Mouse (Mus musculus) monocyte, adult 2 months (primary cell): ENCODE results near the gene Cetn3.

Experiments
- DNase-seq, 2 experiments: peaks; one replicate each; pipeline ENCODE4 v3.0.0; 2022; ENCODE audit warnings: low spot score in 2 of 2, low read depth in 1 of 2

Gene Cetn3

DNA sequence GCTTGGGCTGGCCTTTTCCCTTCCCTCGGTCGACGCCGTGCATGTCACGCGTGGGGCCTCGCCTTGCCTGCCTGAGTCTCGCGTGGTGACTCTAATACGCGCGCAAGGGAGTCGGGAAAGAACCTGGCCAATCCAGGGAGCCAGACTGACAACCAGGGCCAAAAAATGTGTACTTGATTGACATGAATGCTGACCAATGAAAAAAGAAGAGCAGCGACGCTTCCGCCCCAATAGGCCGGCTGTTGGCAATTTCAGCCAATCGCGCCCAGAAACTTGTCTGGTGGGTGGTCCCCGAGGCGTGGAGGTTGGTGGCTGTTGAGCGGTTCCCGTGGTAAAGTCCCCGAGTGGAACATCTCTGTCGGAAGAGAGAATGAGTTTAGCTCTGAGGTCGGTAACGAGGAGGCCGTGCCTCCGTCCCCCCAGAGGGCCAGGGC, at the start of gene Cetn3:
Gene Cetn3 (plus strand): TSS at position 107 of the 434 bp plus-strand sequence.
- DNase-seq = peak; percentile 81 to 90

GRCm38 (mm10) chr13:81736606-81737005, 46.3 kb upstream of the Cetn3 start:
- no peak for DNase-seq

GRCm38 (mm10) chr13:81740898-81741297, 42.0 kb upstream of the Cetn3 start:
- no peak for DNase-seq

GRCm38 (mm10) chr13:81743391-81744091, 39.3 kb upstream of the Cetn3 start:
- DNase-seq = no peak

GRCm38 (mm10) chr13:81744092-81744396, 38.8 kb upstream of the Cetn3 start:
- DNase-seq = no peak

DNA sequence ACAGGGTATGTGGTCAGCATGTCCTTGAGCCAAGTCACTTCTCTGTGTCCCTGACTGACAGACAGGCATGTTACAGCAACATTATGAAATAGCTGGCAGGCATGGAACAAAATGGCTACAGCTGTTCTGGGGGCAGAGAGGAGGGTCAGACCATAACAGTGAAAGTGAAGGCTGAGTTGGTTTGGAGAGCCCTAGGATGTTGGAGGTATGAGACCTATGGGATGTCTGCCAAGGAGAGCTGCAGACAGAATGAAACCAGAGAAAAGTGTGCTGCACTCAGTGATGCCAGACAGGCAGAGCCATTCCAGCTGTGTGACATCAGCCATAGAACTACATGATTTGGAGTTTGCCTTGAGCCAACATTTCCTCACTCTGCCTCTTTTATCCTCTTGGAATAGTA, 28.0 kb upstream of the Cetn3 start:
- no peak for DNase-seq

- no peak for DNase-seq
Measured at GRCm38 (mm10) chr13:81755324-81755723, 27.6 kb upstream of the Cetn3 start.

DNA sequence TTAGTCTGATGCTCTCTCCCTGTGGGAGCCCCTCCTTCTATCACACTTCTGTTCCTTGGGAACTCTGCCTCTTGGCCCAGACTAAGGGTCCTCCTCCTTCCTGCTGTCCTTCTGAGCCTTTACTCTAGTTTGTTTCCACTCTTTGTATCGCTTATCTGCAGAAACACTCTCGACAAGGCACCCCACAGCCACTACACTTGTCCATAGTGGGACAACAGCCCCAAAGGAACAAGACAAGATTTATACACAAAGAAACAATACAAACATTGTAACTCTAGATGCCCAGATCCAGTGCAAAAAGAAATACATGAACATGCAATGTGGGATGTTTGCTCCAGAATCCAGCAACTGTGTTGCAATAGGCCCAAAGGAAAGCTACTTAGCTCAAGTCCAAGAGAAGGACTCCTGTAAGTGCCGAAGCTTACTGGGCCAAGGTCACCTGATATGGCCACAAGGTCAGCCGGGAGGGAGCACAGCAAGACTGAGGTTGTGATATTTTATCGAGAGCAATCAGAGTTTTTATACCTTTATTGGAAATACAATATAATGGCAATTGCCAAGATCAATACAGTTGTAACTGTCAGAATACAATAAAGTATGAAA, 25.7 kb upstream of the Cetn3 start:
- no peak for DNase-seq

DNA sequence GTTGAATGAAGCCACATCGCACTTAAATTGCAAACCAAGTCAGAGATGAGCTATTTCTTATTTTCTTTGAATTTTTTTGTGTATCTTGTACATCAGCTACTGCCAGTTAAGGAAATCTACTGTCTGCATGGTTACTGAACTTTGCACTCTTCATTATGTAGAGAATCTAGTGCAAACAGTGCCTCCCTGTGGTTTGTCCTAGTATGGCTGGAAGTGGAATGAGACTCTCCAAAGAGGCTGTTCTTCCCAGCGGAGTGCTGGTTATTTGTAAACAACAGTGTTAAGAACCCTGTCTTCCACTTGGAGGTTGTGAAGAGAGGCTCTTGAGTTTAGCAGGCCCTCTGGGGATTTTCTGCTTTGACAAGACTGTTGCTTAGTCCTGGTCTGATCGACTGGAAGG, 22.5 kb upstream of the Cetn3 start:
- no peak for DNase-seq

DNA sequence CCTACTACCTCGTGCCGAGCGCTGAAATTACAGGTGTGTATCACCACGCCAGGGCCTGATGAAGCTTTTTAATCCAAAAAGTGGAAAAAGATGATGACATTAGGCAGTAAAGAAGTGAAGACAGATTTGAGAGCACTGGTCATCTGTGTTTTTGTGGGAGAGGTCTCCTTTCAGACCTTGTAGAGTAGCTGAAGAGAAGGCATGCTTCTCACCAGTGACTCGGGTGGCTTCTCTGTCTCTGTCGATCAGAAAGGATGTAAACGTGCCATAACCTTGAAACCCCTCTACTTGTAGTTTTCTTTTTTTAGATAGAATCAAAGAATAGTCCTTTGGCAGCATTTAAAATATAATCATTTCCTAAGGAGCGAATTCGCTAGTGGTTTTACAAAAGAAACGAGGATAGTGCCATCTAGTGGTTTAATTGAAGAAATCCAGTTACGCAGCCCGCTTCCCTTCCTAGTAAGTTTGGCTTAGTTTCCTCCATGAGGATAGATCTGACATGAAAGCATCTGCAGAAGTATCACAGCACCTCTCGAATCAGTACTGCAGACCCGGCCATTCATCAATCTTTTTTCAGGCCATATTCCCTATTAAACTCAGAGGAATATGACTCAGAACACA, 21.2 kb upstream of the Cetn3 start:
- DNase-seq = no peak

DNA sequence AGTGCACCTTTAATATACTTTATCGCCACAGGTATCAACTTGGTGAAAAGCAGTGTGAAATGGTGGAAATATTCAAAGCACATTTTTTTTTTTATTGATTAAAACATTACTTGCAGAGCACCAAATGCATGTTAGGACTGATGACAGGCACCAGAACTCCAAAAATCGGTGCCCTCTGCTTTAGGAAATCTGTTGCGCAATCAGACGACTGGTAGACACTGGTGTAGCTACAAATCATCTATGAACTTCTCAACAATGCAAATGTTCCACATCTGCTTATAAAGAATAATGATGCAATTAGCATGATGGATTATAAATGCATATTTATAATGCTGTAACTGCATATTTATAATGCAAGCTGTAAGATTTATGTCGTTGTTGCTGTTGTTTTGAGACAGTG, 18.7 kb upstream of the Cetn3 start:
- no peak for DNase-seq

GRCm38 (mm10) chr13:81767038-81767659, 15.7 kb upstream of the Cetn3 start:
- peak in 1 of 2 experiments; percentile 29 for DNase-seq

- DNase-seq = no peak
Measured at GRCm38 (mm10) chr13:81776217-81776616, 6.7 kb upstream of the Cetn3 start.

DNA sequence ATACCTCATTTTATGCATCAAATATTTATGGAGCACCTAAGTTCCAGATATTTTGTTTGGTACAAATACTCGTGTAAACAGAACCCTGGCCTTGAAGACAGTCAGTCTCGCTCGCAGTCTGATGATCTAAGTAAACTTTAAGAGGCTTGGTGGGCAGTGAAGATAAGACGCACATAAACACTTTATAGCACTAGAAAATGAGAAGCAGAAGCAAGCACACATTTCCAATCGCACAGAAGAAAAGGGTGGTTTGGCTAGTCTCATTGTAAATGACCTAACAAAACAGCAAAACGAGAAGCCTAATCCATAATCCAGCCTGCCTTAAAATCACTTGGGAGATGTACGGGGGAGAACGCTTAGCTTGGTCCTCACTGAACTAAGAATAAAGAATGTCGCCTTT, 402 bp upstream of the Cetn3 start:
- no peak for DNase-seq

- peak; percentile 91 to 96 for DNase-seq
Measured at GRCm38 (mm10) chr13:81783405-81784342, 797 bp downstream of the Cetn3 start.

GRCm38 (mm10) chr13:81785766-81786480, 3.0 kb downstream of the Cetn3 start:
- DNase-seq = no peak

- DNase-seq = no peak
Measured at GRCm38 (mm10) chr13:81790160-81790559, 7.3 kb downstream of the Cetn3 start.

DNA sequence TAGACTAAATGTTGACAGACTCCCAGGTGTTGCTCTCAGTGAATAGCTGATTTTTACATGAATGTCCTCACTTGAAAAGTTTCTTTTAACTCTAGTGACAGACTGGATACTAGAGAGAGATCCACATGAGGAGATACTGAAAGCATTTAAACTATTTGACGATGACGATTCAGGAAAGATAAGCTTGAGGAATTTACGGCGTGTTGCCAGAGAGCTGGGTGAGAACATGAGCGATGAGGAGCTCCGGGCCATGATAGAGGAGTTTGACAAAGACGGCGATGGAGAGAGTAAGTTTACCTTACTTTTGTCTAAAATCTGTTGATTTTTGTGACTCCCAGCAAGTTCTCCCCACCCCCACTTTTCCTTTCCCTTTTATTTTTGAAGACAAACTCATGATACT, 9.0 kb downstream of the Cetn3 start:
- DNase-seq = no peak

GRCm38 (mm10) chr13:81793850-81794249, 11.0 kb downstream of the Cetn3 start:
- no peak for DNase-seq

GRCm38 (mm10) chr13:81801121-81801520, 18.2 kb downstream of the Cetn3 start:
- DNase-seq = no peak
